Mouse (Mus musculus): ENCODE data around the gene Gatm. TPM values are rescaled to one million over a fixed set of nuclear protein-coding genes. Genes with fewer than 3 reads are reported as not detected.
A peak's percentile ranks its signal among the peaks of the same experiment; 100 is the strongest.

The Gatm gene
- polyA plus RNA-seq, 1 experiment from 2014 or later, result 7.2 TPM

GRCm38 (mm10) chr2:122630465-122631225 is 19.5 kb upstream of the Gatm start:
- H3K36me3 ChIP-seq (replicated peaks), result peaks cover 27% of the 10 kb centered on the region
- peaks cover 17% of the 10 kb centered on the region for H3K4me1 ChIP-seq
- H3K9me3 ChIP-seq, result no peaks in the 10 kb centered on the region
- WGBS, result under 1% methylated on average over 75 of the region's 75 CpGs
- H3K27me3 ChIP-seq (replicated peaks; ENCODE audit: low read depth, poor library complexity, severe bottlenecking), result no peaks in the 10 kb centered on the region; the same call in 1 of the 2 replicates
- peak; percentile 88 for DNase-seq (ENCODE audit: low spot score)
- peak overlapping the region; percentile 96 for H3K4me3 ChIP-seq
- H3K27ac ChIP-seq (replicated peaks), result peak overlapping the region; percentile 94

GRCm38 (mm10) chr2:122629871-122630270 is 18.8 kb upstream of the Gatm start:
- WGBS, result 70% methylated on average over 6 of the region's 6 CpGs
- Histone ChIP-seq H3K9me3 (no peaks in the 10 kb centered on the region), H3K4me1 (peaks cover 17% of the 10 kb centered on the region), H3K4me3 (peak overlapping the region; percentile 96), H3K27me3 (replicated peaks; ENCODE audit: low read depth, poor library complexity, severe bottlenecking) (no peaks in the 10 kb centered on the region; the same call in 1 of the 2 replicates), H3K27ac (replicated peaks) (0 out of 2 replicates have a peak overlapping the region, but pooled peaks have one; percentile 94), H3K36me3 (replicated peaks) (peaks cover 27% of the 10 kb centered on the region)
- DNase-seq (ENCODE audit: low spot score), result no peak

DNA sequence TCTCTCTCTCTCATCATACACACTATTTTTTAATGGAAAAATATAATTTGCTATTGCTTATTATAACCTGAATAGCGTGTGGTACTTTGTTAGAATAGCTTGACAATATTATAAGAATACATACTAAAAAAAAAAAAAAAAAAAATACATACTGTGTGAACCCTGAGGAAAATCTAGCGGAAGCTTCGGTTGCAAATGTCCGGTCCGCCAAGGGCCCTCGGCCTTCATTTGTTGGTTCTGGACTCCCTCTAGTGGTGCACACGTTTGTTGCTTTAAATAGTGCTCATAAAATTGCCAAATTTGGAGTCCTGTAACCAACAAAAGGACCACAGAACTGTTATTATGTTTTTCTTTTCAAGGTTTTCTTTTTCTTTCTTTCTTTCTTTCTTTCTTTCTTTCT is 17.9 kb upstream of the Gatm start:
- peak; percentile 79 for DNase-seq (ENCODE audit: low spot score)
- Histone ChIP-seq H3K36me3 (replicated peaks) (peaks cover 18% of the 10 kb centered on the region), H3K4me3 (no peak overlapping the region), H3K27ac (replicated peaks) (no peak overlapping the region), H3K4me1 (peaks cover 17% of the 10 kb centered on the region), H3K27me3 (replicated peaks; ENCODE audit: low read depth, poor library complexity, severe bottlenecking) (no peaks in the 10 kb centered on the region; the same call in 1 of the 2 replicates), H3K9me3 (no peaks in the 10 kb centered on the region)
- 3% methylated on average over 7 of the region's 7 CpGs for WGBS

DNA sequence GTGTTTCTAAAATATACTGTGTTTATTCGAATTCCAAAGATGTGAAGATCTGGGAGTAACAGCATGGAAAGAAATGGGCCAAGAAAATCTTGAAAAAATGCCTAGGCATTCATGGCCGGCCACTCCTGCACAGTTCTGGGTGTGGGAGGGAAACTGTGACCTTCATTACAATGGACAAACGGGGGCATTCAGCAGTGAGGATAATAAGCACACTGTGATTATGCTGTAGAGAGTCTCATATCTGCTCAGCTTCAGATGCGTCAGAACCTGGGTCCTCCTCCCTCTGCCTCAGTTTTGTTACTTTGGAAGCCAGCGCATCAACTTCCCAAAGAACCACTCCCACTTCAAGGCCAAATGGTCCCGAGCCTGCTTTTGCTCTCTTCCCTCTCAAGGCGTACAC is 14.8 kb upstream of the Gatm start:
- peaks cover 3% of the 10 kb centered on the region; the same call in 1 of the 2 replicates for H3K4me1 ChIP-seq
- no peak for DNase-seq (ENCODE audit: low spot score)
- H3K4me3 ChIP-seq, result no peak overlapping the region
- H3K36me3 ChIP-seq (replicated peaks), result no peaks in the 10 kb centered on the region
- WGBS, result 75% methylated on average over 7 of the region's 7 CpGs
- H3K27me3 ChIP-seq (replicated peaks; ENCODE audit: low read depth, poor library complexity, severe bottlenecking), result no peaks in the 10 kb centered on the region; the same call in 1 of the 2 replicates
- H3K9me3 ChIP-seq, result no peaks in the 10 kb centered on the region
- H3K27ac ChIP-seq (replicated peaks), result no peak overlapping the region

GRCm38 (mm10) chr2:122621337-122622110 is 10.4 kb upstream of the Gatm start:
- Histone ChIP-seq H3K4me1 (no peaks in the 10 kb centered on the region), H3K9me3 (no peaks in the 10 kb centered on the region), H3K27ac (replicated peaks) (no peak overlapping the region), H3K27me3 (replicated peaks; ENCODE audit: low read depth, poor library complexity, severe bottlenecking) (no peaks in the 10 kb centered on the region; the same call in 1 of the 2 replicates), H3K4me3 (no peak overlapping the region), H3K36me3 (replicated peaks) (no peaks in the 10 kb centered on the region)
- WGBS, result 85% methylated on average over 9 of the region's 9 CpGs
- DNase-seq (ENCODE audit: low spot score), result no peak

GRCm38 (mm10) chr2:122618719-122619118 is 7.6 kb upstream of the Gatm start:
- Histone ChIP-seq H3K27me3 (replicated peaks; ENCODE audit: low read depth, poor library complexity, severe bottlenecking) (no peaks in the 10 kb centered on the region), H3K36me3 (replicated peaks) (no peaks in the 10 kb centered on the region), H3K4me3 (no peak overlapping the region), H3K27ac (replicated peaks) (no peak overlapping the region), H3K9me3 (no peaks in the 10 kb centered on the region), H3K4me1 (no peaks in the 10 kb centered on the region)
- 59% methylated on average over 4 of the region's 4 CpGs for WGBS
- no peak for DNase-seq (ENCODE audit: low spot score)

GRCm38 (mm10) chr2:122617792-122618191 is 6.7 kb upstream of the Gatm start:
- no peak overlapping the region for H3K4me3 ChIP-seq
- H3K9me3 ChIP-seq, result no peaks in the 10 kb centered on the region
- no peak overlapping the region for H3K27ac ChIP-seq (replicated peaks)
- no peak for DNase-seq (ENCODE audit: low spot score)
- H3K4me1 ChIP-seq, result no peaks in the 10 kb centered on the region
- 84% methylated on average over 6 of the region's 6 CpGs for WGBS
- H3K27me3 ChIP-seq (replicated peaks; ENCODE audit: low read depth, poor library complexity, severe bottlenecking), result peaks cover 7% of the 10 kb centered on the region; the same call in 1 of the 2 replicates
- H3K36me3 ChIP-seq (replicated peaks), result no peaks in the 10 kb centered on the region

GRCm38 (mm10) chr2:122616237-122616636 is 5.1 kb upstream of the Gatm start:
- 73% methylated on average over 6 of the region's 6 CpGs for WGBS
- H3K4me1 ChIP-seq, result peaks cover 3% of the 10 kb centered on the region; the same call in 1 of the 2 replicates
- no peaks in the 10 kb centered on the region for H3K36me3 ChIP-seq (replicated peaks)
- H3K4me3 ChIP-seq, result no peak overlapping the region
- no peaks in the 10 kb centered on the region for H3K9me3 ChIP-seq
- no peak for DNase-seq (ENCODE audit: low spot score)
- H3K27me3 ChIP-seq (replicated peaks; ENCODE audit: low read depth, poor library complexity, severe bottlenecking), result peaks cover 21% of the 10 kb centered on the region
- no peak overlapping the region for H3K27ac ChIP-seq (replicated peaks)

DNA sequence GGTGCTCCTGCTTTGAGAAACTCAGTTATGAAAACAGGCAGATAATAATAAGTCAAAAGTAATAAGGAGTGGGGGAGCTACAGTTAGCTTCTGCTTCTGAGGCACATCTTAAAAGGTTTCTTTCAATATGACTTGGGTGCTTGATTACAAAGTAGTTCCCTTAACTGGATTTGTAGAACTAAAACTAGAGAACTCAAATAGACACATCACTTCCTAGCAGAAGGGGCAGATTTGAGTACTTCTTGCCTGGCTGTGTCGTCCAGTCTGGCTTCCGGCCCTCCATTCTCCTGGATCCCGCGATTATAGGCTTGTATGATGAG is 511 bp upstream of the Gatm start:
- 85% methylated on average over 4 of the region's 4 CpGs for WGBS
- Histone ChIP-seq H3K27me3 (replicated peaks; ENCODE audit: low read depth, poor library complexity, severe bottlenecking) (peaks cover 42% of the 10 kb centered on the region), H3K4me3 (peak overlapping the region; percentile 70), H3K4me1 (peaks cover 8% of the 10 kb centered on the region; the same call in 1 of the 2 replicates), H3K36me3 (replicated peaks) (no peaks in the 10 kb centered on the region), H3K27ac (replicated peaks) (no peak overlapping the region), H3K9me3 (no peaks in the 10 kb centered on the region)
- DNase-seq (ENCODE audit: low spot score), result no peak

GRCm38 (mm10) chr2:122608820-122609219 is 2.3 kb downstream of the Gatm start:
- Histone ChIP-seq H3K36me3 (replicated peaks) (no peaks in the 10 kb centered on the region), H3K4me3 (no peak overlapping the region), H3K27ac (replicated peaks) (no peak overlapping the region), H3K4me1 (peaks cover 8% of the 10 kb centered on the region; the same call in 1 of the 2 replicates), H3K9me3 (no peaks in the 10 kb centered on the region), H3K27me3 (replicated peaks; ENCODE audit: low read depth, poor library complexity, severe bottlenecking) (peaks cover 42% of the 10 kb centered on the region)
- 76% methylated on average over 9 of the region's 9 CpGs for WGBS
- DNase-seq (ENCODE audit: low spot score), result no peak

- no peak for DNase-seq (ENCODE audit: low spot score)
- Histone ChIP-seq H3K4me1 (peaks cover 2% of the 10 kb centered on the region; the same call in 1 of the 2 replicates), H3K36me3 (replicated peaks) (no peaks in the 10 kb centered on the region), H3K4me3 (no peak overlapping the region), H3K9me3 (no peaks in the 10 kb centered on the region), H3K27ac (replicated peaks) (no peak overlapping the region), H3K27me3 (replicated peaks; ENCODE audit: low read depth, poor library complexity, severe bottlenecking) (peaks cover 16% of the 10 kb centered on the region)
- 87% methylated on average over 5 of the region's 5 CpGs for WGBS
Measured at GRCm38 (mm10) chr2:122605829-122606228, 5.3 kb downstream of the Gatm start.

GRCm38 (mm10) chr2:122601354-122601753 is 9.7 kb downstream of the Gatm start:
- Histone ChIP-seq H3K36me3 (replicated peaks) (no peaks in the 10 kb centered on the region), H3K4me3 (no peak overlapping the region), H3K27ac (replicated peaks) (no peak overlapping the region), H3K27me3 (replicated peaks; ENCODE audit: low read depth, poor library complexity, severe bottlenecking) (no peaks in the 10 kb centered on the region), H3K9me3 (no peaks in the 10 kb centered on the region), H3K4me1 (no peaks in the 10 kb centered on the region)
- WGBS, result 93% methylated on average over 2 of the region's 2 CpGs
- DNase-seq (ENCODE audit: low spot score), result no peak

- Histone ChIP-seq H3K9me3 (no peaks in the 10 kb centered on the region), H3K4me3 (no peak overlapping the region), H3K4me1 (no peaks in the 10 kb centered on the region), H3K27me3 (replicated peaks; ENCODE audit: low read depth, poor library complexity, severe bottlenecking) (no peaks in the 10 kb centered on the region), H3K36me3 (replicated peaks) (no peaks in the 10 kb centered on the region), H3K27ac (replicated peaks) (no peak overlapping the region)
- 83% methylated on average over 2 of the region's 2 CpGs for WGBS
- no peak for DNase-seq (ENCODE audit: low spot score)
Measured at GRCm38 (mm10) chr2:122599736-122600135, 11.4 kb downstream of the Gatm start.

Measured in embryonic facial prominence, embryonic 10.5 days (tissue).